Mouse (Mus musculus) spleen, postnatal 4 days (tissue): ENCODE measurements at regions not wholly inside any gene's neighbourhood (a gene's known extent, or its start where the extent isn't known, plus 50 kb on each side); places are given as distances from the start of the nearest gene placed in this dataset.

Source experiments
- DNase-seq, 2 experiments: peaks; one replicate each; pipeline ENCODE4 v3.0.0; 2022; ENCODE audit warnings: low spot score in 2 of 2

- peak in 1 of 2 experiments; percentile 15 for DNase-seq
Observed at GRCm38 (mm10) chr13:107182544-107182943, 160.6 kb upstream of the Kif2a start.

- no peak for DNase-seq
Observed at GRCm38 (mm10) chr13:107179551-107179950, 157.6 kb upstream of the Kif2a start.

GRCm38 (mm10) chr13:107177595-107177994, 155.7 kb upstream of the Kif2a start:
- DNase-seq = no peak

DNA sequence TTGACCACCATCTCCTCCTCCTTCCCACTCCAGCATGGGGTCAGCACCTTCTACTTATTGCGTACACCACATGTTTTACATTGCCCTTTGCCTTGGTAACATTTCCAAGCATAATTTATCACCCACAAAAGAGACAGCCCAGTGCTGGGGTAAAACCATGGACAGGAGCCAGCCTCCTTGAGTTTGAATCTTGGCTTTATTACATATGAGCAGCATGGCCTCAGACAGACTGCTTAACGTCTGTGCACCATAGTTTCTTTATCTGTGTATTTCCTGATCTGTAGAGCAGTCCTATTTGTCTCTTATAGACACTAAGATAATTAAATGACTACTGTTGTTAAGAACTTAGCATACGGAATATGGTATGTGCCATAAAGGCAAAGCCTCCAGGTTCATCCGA, 154.0 kb upstream of the Kif2a start:
- no peak for DNase-seq

- peak; percentile 19 to 62 for DNase-seq
Observed at GRCm38 (mm10) chr13:107168599-107169149, 146.7 kb upstream of the Kif2a start.

GRCm38 (mm10) chr13:107167856-107168598, 146.1 kb upstream of the Kif2a start:
- no peak for DNase-seq

GRCm38 (mm10) chr13:107151548-107151947, 129.6 kb upstream of the Kif2a start:
- DNase-seq = no peak

DNA sequence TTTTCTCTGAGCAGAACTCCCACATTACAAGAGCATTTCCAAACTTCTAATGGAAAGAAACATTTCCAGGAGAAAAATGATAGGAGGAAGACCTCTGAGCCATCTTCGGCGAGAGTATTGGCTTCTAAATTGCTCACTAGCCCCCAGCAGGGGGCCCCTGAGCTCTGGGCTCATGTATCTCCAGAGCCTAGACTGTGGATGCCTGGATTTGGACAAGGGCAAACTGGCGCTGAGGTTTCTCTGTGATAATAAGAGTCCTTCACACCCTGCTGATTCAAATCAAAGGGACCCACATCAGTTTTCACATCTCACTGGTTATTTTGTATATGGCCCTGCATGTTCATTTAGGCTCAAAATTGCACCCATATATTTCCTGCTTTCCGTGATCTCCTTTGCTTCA, 119.3 kb upstream of the Kif2a start:
- DNase-seq = no peak

GRCm38 (mm10) chr13:107134125-107134524, 112.2 kb upstream of the Kif2a start:
- DNase-seq = no peak

- no peak for DNase-seq
Observed at GRCm38 (mm10) chr13:107126636-107127035, 104.7 kb upstream of the Kif2a start.

- DNase-seq = no peak
Observed at GRCm38 (mm10) chr13:107124130-107124668, 102.3 kb upstream of the Kif2a start.

DNA sequence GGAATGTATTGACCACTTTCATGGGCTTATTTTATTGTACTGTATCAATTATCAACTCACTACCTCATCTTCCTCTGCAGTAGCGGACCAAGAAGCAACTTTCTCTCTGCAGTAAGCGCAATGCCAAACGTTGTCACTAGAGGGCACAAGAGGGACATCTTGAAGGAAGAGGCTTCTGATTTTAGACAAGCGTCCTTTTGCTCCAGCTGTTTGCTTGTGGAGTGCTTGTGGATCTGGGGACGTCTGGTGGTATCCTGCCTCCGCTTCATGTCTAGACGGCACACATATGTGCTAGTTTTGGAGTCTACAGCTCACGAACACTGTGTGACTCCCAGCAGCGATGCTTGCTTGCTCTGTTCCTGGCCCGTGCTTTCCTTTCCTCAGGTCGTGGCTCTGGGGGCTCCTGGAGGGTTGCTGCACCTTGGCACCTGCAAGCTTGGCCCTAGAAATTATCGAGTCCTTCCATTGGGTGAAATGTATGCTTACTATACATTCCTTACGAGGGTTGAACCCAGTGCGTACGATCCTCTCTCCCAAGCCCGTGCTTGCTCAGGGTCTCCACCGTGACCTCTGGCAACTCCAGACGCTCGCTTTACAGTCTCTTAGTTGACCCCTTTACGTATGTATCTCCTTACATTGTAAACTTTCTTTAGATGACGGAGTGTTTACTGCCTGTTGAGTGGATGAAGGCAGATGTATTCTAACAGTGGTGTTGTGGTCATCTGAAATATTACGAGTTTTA, 92.2 kb upstream of the Kif2a start:
- DNase-seq = peak; percentile 75 to 90

DNA sequence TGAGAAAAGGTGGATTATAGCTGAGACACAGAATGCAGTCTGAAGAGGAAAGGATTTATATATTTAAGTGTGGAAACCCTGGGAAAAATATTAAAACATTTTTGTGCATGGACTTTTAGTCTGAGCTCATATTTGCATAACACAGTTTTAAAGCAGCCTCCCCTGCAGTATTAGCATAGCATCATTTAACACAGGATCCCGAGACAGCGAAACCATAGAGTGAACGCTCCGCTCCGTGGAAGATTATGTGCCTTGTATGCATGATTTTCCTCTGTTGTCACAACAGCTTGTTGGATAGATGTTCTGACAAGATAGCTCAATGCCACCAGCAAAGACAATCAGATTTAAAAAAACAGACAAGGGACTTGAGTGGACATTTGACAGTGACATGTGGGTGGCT, 86.1 kb upstream of the Kif2a start:
- no peak for DNase-seq

DNA sequence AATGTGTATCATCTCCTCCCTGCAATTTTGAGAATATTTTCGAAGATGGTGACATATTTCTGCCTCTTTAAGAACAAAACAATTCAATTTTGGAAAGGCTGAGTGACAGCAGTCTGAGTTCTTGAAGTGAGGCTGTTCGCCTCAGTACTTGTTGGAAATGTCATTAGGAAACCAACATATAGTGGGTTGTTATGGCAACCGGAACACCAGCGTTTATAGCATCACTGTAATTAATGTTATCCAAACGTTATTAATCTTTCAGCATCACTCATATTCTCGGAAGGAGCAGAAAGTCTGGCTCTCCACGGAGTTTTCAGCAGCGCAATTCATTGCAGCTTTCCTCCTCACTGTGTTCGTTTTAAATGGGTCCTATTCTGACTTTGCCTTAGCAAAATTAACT, 85.6 kb upstream of the Kif2a start:
- no peak for DNase-seq

DNA sequence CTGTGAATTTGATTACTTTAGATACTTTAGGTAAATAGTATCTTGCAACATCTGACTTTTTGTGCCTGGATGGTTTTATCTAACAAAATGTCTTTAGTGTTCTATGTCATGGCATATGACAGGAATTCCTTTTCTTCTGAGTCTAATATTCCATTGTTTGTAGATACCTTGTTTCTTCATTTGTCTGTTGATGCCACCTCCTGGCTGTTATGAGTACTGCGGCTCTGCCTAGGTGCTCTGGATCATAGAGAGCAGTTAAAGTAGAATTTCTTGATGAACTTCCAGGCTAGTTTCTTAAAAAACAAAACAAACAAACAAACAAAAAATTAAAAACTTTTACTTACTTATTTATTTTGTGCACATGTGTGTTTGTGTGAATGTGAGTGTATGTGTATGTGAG, 83.6 kb upstream of the Kif2a start:
- peak; percentile 46 to 81 for DNase-seq

- peak; percentile 91 to 98 for DNase-seq
Observed at GRCm38 (mm10) chr13:107101598-107101997, 79.7 kb upstream of the Kif2a start.

DNA sequence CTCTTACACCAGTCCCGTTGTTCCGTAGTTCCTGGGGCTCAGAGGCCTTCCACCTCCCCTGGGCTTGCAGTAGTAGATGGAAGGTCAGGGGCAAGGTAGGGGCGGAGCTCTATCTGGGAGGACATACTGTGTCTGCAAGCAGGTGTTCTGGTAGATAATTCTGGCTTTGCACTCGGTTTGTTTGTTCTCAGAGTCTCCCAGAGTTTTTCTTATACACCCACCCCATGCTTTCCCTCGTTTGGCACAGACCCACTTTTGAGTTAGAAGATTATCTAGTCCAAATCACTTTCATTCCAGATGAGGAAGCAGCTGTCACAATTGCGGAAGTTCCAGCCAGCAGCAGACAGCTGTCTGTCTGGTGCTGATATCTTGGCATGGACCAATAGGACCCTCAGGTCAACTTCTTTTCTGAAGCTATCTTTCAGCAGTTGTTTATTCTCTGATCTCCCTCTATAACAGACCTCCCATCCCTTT, 79.0 kb upstream of the Kif2a start:
- peak; percentile 82 to 83 for DNase-seq

- DNase-seq = no peak
Observed at GRCm38 (mm10) chr13:107100116-107100515, 78.2 kb upstream of the Kif2a start.

- DNase-seq = no peak
Observed at GRCm38 (mm10) chr13:107097005-107097404, 75.1 kb upstream of the Kif2a start.

DNA sequence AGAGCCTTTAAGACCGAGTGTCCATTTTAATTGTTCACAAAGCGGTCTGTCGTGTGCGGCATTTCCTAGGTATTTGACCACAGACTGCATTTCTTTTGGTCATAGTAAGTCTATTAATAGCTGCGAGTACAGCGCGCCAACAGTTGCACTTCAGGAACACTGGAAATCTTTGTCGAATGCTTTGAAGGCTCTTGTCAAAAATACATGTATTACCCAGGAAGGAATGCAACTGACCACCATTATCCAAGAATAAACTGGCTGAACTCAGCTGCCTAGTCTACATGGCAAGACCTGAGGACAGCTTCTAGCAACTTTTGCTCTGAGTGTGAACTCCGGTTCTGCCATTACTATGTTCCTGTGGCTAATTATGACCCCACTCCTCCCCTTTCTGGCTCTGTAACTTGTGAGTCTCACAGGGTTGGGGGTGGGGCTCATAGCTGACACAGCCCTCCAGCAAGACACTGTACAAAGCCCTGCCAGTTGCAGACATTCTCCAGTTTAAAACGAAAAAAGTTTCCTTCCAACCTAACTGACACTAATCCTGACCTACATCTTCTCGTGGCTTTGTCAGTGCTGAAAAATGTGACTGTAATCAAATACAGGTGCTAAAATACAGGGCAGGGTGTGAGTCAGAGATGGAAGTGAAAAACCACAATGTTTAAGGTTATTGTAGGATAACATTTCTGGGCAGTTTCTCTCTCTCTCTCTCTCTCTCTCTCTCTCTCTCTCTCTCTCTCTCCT, 73.2 kb upstream of the Kif2a start:
- DNase-seq = no peak

DNA sequence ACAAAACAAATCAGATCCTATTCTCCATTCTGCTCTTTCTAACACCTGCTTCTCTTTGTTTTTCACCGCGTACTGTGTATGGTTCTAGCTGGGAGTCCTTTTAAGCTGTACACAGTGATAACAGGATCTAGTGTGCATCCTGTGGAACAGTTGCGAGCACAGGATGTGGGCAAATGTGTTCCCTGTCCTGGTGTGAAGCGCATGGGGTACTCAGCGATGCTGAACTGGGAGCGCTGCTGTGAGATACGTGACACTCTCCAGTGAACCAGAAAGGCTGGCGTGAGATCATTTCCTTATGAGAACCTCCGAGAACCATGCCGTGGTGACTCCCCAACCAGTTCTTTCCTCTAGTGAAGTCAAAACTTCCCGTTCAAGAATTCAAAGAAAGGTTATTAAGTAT, 72.6 kb upstream of the Kif2a start:
- no peak for DNase-seq

GRCm38 (mm10) chr13:107093683-107094082, 71.8 kb upstream of the Kif2a start:
- DNase-seq = no peak
